In genomic region chr5:122284183-122285028, GRCm38 (mm10) we compare ENCODE assay signal across 8 mouse cellular contexts. TPM values are rescaled to one million over a fixed set of nuclear protein-coding genes. Genes with fewer than 3 reads are reported as not detected.
DNase-seq lines count a peak whose midpoint lies in the region; ATAC-seq lines count a peak whose summit lies in the region.

Gene Pptc7, plus strand, starts transcription at chr5:122284365.

- peak within 1 kb of the TSS; percentile 94 for H3K4me3 ChIP-seq in hindbrain, embryonic 13.5 days

- peak; percentile 94 for DNase-seq in Muller cell, postnatal 12 days (ENCODE audit: inconsistent ontology term)
- peak; percentile 98 to 99 for DNase-seq in cerebellum, postnatal 10 days
- peak; percentile 77 to 78 for DNase-seq in frontal cortex, postnatal 14 days (ENCODE audit: low spot score in 2 of 2)
- DNase-seq in layer of hippocampus, postnatal 25 days (ENCODE audit: extremely low spot score in 1 of 2, low spot score in 1 of 2): peak; percentile 85 to 92
- DNase-seq in lung, postnatal 25 days (ENCODE audit: low spot score): peak; percentile 92
- peak; percentile 94 for DNase-seq in retina, embryonic 14.5 days (ENCODE audit: low spot score)
- DNase-seq in thymus, postnatal 4 days: peak; percentile 98

- H3K36me3 ChIP-seq in hindbrain, embryonic 13.5 days: peaks cover 10% of the 10 kb centered on the region; the same call in 1 of the 2 replicates

- H3K27me3 ChIP-seq in hindbrain, embryonic 13.5 days: no peaks in the 10 kb centered on the region; the same call in 1 of the 2 replicates

- ATAC-seq in hindbrain, embryonic 13.5 days (ENCODE audit: low FRiP score): peak; percentile 94

- peak within 1 kb of the TSS; percentile 93 for H3K9ac ChIP-seq in hindbrain, embryonic 13.5 days

- H3K4me2 ChIP-seq in hindbrain, embryonic 13.5 days: peak within 1 kb of the TSS; percentile 99

- peak within 1 kb of the TSS; percentile 94 for H3K27ac ChIP-seq in hindbrain, embryonic 13.5 days

- H3K9me3 ChIP-seq in hindbrain, embryonic 13.5 days: no peaks in the 10 kb centered on the region

- peaks cover 27% of the 10 kb centered on the region for H3K4me1 ChIP-seq in hindbrain, embryonic 13.5 days (replicated peaks)

- under 1% methylated on average over 98 of the region's 114 CpGs for WGBS in hindbrain, embryonic 13.5 days

RNA-seq across cellular contexts. Expression of gene Pptc7, which starts in this region (rescaled TPM):
- polyA plus RNA-seq in hindbrain, embryonic 13.5 days (2015; fragmentation: Nextera tagmentation; extraction: Ambion mirVana): 8.0 and 8.3 TPM in 2 replicates
- total RNA-seq in layer of hippocampus, postnatal 25 days (2021): 10 to 100 TPM; 36.5 to 42.5 TPM

Comparison
In these comparisons a context has a peak if more than half of its experiments do, and no peak if none do; other contexts are left out.
1. Peak in every context shown above with its lines: DNase-seq, ATAC-seq, H3K4me3 ChIP-seq and H3K27ac ChIP-seq.